Mouse (Mus musculus) T-helper 2 cell (primary cell): ENCODE measurements around the gene Cdca4.
"Not testable (repeated sequence)": the region's sequence is repeated elsewhere in the genome, so short reads cannot be mapped to it uniquely, and the experiment has no call there.

ENCODE experiments used
- in situ Hi-C: fragments of 300-600 bp; cut with MboI, MseI; formaldehyde crosslinking; loops from one replicate; pipeline ENCODE4 v1.15.1; 2025; ENCODE audit warnings: high pct_unique_total_duplicates

Cdca4 gene

DNA sequence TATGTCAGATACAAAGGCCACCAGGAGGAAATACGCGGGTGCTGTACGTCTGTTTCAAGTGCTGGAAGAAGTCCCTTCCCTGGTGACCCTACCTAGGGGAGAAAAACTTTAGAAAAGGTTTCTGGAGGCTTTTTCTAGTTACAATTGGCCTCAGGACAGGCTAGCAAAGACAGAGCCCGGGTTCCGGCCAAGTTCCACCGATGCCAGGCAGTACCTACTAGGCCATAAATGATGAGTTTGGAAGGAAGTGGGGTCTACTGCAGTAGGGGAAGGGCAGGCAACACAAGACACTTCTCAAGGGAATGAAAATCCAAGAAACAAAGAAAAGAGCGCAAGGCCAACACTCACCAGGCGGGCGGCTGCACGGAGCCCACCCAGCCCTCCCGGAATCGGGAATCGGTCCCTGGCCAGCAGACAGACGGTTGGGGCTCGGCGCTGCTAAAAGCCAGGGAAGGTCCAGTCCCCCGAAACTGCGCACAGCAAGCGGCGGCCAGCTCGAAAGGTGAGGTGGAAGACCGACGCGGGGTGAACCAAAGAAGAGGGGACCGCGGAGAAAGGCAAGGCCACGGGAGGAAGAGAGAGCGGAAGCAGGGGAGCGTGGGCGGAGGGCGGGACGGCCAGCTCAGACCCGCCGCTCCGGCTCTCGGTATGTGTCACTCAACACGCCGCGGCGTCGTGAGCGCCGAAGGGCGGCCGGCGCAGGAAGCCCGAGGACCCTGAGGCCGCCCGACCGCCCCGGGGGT lies 551 bp downstream of the Cdca4 start:
- in situ Hi-C loops: no loop called here

DNA sequence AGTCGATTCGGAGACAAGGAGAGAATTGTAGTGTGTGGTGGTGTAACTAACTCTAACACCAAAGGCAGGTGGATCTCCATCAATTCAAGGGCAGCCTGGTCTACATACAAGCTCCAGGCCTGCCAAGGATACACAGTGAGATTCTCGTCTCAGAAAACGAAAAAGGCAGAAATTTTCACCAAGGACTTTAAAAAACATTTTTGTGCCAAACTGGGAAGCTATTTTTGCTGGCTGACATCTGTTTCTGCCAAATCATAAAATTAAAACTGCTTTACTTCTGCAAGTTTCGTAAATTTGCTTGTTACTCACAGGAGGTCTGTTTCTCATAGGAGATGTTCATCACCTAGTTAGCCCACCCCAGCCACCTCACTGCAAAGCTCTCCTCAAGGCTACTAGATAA lies 3.3 kb downstream of the Cdca4 start:
- in situ Hi-C loops: no loop called here

DNA sequence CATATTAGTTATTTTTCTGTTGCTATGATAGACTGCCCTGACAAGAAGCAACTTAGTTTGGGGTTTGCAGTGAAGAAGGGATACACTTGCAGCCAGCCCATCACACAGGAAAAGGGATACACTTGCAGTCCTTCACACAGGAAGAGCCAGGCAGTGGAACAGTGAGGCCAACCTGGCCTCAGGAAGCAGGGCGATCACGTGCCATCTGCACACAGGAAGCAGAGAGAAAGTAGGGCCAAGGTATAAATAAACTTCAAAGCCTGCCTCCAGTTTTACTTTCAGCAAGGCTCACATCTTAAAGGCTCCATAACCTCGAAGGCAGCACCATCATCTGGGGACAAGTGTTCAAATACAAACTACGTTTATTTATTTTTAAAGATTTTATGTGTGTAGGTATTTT lies 6.0 kb downstream of the Cdca4 start:
- in situ Hi-C loops: no loop called here

DNA sequence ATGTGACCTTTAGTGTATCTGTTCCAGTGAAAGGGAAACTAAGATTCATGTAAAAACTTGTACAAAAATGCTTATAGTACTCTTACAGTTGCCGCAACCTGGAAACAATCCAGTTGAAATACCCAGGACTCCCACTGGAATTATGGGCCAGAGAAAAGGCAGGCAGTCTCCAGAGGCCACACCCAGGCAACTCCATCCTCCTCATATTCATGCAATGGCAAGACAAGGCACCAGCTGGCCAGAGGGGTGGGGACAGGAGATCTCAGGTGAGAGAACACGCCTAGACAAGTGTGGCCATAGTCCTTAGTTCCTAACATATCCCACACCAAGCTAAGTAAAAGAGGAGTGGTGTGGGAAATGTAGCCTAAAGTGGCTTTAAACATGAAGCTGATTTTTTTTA lies 6.5 kb downstream of the Cdca4 start:
- in situ Hi-C loops: no loop called here

DNA sequence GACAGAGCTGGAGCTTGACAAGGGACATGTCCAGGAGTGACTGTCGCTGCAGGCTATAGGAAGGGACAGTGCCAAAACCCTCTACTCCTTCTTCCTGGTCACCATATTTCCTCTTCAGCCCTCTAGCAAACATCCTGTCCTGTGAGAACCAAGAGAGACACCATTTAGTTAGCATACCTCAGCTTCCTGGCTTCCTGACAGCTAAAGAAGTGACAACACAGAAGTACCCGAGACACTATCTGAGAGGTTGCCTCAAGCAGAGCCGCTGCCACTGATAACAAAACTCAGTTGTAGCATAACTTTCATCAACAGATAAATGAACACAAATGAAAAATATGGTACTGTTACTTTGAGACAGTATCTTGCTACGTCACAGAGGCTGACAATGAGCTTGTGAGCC lies 7.2 kb downstream of the Cdca4 start:
- in situ Hi-C loops: no loop called here

DNA sequence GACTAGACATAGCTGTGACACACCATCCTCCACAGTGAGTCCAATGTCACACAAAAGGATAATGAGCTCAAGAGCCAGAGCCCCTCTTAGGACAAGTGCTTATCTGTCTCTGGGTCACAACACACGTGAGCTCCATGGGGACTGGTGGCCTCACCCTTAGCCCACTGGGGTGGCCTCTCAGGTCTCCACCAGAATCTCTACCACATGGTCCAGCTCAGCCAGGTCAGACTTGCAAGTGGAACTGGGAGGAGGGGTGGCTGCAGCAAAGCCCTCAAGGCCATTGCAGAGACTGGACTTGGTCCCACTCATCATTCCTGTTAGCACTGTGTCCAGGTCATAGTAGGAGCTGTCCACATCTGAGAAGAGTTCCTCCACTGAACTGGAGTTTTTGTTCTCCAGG lies 8.0 kb downstream of the Cdca4 start:
- in situ Hi-C loops: no loop called here

DNA sequence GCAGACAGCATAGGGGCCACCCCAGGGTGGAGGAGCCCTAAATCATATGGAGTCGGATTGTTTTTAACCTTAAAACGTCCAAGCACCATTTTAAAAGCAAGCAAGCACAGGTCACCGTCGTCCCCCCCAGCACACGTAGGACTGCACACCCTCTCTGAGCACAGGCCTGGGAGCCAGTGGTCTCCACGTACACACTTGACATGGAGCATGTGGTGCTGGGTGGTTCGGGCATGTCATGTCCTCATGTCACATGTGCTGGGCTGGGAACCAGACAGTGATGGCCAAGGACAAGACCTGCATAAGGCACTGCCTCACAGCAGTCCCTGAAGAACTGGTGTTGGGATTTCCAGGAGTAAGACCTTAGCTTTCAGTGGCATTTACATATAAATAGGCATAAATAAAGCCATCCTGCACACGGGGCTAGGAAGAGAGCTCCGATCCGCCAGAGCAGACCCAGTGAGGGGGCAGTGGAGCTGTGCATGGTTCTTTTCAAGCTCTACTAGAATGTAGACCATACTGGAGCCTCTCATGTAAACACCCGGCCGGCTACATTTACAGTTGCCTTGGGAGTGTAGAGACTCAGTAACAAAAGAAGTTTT lies 8.7 kb downstream of the Cdca4 start:
- in situ Hi-C loops: no loop called here

DNA sequence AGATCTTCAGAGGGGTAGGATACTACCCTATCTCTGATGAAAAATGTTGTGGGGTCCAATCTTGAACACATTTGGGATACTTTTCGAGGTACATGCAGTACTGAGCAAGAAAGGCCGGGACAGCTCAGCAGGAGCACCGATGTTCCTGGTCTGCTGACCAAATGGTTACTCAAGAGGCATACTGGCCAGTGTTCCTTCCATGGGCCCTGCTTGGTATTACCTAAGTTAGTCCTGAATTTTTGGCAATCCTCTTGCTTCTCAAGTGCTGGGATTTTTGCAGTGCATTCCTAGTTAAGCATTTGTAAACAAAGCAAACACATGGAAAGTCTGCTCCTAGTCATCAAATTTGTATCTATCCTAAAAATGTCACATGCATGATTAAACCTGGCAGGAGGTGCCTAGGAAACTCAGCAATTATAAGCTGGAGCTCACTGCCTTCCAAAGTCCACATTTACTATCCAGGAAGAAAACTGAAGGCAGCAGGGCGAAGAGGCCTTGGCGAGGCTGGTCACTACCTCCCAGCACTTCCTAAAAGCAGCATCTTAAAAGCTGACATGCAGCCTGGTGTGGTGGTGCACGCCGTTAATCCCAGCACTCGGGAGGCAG lies 10.1 kb downstream of the Cdca4 start:
- in situ Hi-C loops: no loop called here

DNA sequence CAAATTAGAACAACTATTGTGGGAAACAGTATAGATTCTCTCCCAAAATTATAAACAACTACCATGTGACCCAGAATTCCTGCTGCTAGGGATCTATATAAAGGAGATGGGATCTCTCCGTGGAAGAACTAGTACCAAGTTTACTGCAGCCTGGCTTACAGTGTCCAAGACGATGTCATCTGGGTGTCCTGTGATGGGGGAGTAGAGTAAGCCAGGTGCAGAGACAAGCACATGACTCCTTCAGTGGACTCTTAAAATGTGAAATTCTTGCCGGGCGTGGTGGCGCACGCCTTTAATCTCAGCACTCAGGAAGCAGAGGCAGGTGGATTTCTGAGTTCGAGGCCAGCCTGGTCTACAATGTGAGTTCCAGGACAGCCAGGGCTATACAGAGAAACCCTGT lies 12.4 kb downstream of the Cdca4 start:
- in situ Hi-C loops: not testable (repeated sequence)

DNA sequence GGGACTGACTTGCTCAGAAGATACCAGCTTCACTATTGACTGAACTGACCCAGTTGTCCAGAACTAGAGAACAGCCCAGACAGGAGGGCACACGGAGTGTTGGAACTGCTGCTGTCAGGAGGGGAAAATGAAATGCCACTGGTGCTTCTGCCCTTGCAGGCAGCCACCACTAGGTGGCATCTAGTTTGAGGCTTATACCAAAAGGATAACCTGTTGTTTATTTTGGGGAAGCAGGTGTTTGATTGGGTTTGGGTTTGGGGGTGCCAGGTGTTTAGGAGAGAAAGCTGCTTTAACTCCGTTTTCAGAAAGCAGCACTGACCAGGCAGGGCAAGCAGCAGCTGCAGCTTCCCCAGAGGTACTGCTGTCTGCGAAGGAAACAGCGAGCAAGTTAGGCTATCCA lies 12.9 kb downstream of the Cdca4 start:
- in situ Hi-C loops: no loop called here

DNA sequence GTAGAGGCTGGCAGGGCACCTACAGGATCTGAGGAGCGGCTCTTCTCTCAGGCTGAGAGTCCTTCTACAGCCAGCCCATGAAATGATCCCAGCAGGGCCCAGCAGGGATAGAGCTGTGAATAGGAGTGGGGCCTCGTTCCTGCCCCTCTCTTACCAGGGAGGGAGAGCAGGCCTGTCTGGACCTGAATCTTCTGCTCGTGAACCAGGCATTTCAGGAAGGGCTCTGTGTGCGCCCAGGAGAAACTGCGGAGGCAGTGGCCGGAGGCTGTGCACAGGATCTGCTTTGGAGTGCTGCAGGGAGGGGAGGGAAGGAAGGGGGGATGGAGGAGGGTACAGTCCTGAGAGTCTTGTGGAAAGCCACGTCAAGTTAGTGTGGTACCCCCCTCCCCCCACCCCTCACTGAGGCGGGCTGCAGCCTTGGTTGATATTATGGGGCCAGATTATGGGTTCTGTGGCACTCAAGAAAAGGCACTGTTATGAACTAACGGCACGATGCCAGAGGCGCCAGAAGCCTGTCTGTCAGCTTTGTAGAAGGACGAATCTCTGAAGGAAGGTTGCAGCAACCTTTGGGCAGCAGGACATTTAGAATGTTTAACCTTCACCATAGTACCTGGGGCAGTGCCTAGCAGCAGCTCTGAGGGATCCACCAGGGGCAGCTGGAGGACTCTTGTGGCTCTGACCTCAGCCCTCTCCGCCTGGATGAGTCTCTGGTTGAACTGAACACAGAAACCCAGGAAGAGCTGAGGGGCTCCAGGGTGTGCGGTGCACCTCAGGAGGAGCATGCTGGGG lies 14.3 kb downstream of the Cdca4 start:
- in situ Hi-C loops: no loop called here

DNA sequence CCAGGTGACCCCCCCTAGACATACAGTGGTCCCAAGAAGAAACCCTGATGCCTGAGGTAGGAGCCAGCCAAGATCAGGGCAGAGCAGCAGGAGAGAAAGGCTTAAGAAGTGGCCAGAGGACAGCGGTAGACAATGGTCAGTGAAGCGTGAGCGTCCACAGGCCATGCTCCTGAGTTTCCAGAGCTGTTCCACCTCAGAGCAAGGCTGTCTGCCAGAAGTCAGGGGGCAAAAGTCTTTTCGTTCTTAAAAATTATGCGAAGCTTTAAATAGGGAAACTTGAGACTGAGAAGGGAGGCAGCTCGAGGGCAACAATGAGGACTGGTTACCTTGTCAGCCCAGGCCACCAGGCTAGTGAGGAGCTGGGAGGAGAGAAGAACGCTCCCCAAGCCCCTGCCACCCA lies 15.9 kb downstream of the Cdca4 start:
- in situ Hi-C loops: no loop called here

DNA sequence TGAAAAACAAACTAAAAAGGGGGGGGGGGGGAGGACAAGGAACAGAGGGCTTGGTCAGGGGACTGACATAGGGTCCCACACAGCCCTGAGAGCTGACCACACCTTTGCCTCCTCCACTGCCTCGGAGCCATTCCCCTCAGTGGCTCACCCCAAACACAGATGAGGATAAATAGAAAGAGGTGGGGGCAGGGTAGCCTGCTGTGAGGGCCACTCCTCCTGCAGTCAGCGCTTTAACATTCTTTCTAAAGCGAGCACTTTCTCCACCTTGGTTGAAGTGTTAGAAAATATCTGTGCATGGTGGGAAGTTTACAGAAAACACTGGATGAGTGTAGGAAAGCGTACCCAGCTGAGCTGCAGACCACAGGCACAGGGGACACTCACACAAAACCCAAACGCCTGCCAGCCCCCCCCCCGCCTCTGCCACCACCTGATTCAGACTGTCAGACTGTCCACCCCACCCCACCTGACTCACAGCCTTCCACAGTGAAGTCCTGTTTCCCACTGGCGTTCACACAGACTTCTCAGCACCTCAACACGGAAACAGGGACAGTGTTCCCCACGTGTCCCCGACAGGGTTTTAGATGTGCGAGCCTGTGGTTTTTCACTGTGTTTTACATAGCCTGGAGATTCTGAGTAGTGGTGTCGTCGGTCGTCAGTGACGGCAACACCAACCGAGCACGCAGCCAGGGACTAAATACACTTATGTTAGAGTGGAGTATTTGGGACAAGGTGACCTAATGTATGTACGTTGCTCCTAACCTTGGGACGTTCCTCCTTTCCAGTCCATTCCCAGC lies 18.9 kb downstream of the Cdca4 start:
- in situ Hi-C loops: no loop called here

DNA sequence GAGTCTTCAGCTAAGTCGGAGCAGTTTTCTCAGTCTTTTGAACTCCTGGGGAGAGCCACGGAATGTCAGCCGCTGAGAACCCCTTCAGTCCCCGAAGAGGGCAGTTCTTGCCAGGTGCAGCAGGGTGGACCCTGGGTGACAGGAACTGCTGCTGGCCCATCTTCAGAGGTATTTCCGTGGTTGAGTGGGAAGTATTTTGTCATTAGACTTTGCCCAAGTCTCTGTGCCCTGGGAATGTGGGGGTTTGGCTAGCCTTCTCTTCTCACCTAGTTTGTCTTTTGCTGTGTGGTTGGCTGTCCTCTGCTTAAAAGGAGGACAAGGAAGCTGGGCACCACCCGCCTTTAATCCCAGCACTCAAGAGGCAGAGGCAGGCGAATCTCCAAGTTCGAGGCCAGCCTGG lies 19.6 kb downstream of the Cdca4 start:
- in situ Hi-C loops: loop anchor here (5.0 to 10.0 kb wide), 3 partner anchors 67 to 135 kb away; partner anchors contain the start of gene Nudt14

DNA sequence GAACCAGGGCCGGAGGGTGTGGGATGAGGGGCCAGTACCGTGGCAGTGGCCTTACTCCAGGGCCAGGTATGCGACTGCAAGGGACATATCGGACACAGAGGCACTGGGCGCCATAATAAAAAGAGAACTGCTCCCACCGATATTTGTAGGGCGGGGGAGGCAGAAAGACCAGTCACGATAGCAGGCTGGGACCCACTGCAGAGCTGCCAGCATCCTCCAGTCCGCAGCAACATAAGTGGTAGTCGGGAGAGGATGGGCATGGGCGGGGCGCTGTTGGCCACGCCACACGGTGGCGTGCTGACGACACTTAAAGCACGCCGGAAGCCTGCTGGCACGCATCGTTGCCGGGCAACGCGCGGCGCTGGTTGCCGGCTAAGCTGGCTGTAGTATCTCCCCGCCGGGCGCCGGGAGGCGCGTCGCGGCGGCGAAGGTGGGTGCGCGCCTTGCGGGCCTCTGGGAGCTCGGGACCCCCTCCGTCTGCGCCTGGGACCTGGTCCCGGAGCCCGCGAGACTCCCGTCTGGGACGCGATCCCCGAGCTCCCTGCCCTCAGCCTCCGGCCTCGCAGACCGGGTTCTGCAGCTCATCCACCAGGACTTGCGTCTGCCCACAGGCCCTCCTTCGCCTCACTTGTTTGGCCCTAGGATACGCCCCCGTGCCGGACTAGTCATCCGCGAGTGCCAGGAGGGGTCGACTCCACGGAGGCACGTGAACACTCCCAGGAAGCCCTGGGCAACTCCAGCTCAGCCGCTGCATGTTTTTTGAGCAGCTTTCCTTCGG lies 20.4 kb downstream of the Cdca4 start, which contains the start of gene Clba1:
Gene Clba1, plus strand, starts transcription at position 351 of the 778 bp plus-strand sequence.
- in situ Hi-C loops: loop anchor here (5.0 to 10.0 kb wide), 3 partner anchors 66 to 136 kb away; partner anchors contain the start of gene Nudt14

DNA sequence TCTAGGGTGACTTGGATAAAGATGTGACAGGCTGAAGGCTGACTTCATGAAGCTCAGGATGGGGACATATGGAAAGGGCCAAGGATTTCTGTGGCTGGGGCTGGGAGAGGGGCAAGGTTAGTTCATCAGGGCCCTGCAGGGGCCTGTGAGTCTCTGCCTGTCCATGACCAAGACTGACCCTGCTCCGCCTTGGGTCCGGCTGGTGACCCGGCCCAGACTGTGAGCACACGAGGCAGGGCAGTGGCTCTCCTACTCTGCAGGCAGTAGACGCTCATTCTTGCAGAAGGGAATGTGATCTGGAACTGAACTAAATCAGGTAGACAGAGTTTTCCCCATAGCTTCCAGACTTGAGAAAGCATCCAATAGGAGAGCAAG lies 21.0 kb downstream of the Cdca4 start:
- in situ Hi-C loops: loop anchor here (5.0 to 10.0 kb wide), 3 partner anchors 66 to 137 kb away; partner anchors contain the start of gene Nudt14

DNA sequence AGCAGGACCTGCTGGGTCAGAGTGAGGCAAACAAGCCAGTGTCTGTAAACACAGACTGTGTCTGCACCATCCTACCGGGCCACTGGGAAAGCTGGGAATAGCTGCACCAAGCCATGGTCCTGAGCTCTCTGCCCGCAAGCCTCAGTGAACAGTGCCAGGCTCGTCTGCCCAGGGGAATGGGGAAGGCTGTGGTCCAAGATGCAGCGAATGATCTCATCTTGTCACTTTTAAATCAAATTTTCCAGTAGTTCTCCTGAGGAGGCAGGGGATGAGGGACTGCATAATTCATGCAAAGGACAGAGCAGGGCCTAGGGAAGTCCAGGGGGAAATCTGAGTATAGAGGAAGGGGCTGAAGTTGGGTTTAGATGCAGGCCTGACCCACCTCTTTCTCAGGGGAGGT lies 21.4 kb downstream of the Cdca4 start:
- in situ Hi-C loops: loop anchor here (5.0 to 10.0 kb wide), 3 partner anchors 65 to 137 kb away; partner anchors contain the start of gene Nudt14

DNA sequence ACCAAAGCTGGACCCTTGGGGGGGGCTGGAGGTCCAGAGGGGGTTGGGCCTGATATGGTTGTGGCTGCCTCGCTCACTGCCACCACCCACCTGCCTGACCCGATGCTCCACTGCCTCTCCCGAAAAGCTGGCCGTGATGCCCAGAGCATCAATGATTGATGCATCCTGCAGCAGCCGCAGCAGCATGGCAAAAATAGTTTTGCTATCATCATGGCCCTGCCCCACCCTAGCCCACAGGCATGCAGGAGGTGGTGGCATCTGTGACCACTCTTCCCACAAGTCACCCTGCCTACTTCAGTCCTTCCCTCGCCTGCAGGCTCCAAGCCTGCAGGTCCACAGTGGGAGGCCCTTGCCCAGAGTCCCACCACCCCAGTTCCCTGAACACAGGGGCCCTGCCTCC lies 23.2 kb downstream of the Cdca4 start:
- in situ Hi-C loops: loop anchor here (5.0 to 10.0 kb wide), 3 partner anchors 64 to 139 kb away; partner anchors contain the start of gene Nudt14

DNA sequence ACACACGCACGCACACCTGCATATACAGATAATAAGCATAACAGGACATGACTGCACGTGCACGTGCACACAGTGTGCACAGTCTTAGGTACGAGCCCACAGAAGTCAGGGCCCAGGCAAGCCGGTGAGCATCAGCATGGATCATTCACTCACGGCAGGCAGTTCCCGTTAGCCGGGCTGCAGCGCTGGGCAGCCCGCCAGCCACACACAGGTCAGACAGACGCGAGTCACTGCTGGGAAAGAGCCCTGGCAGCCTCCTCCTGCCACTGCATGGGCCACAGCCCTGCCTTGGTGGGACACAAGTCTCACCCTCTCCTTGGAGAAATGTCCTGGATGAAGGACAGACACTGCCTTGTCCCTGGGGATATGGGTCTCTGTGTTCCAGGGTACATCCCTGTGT lies 25.2 kb downstream of the Cdca4 start:
- in situ Hi-C loops: loop anchor here (5.0 to 10.0 kb wide), 2 partner anchors 48 to 141 kb away; partner anchors contain the start of gene Nudt14

DNA sequence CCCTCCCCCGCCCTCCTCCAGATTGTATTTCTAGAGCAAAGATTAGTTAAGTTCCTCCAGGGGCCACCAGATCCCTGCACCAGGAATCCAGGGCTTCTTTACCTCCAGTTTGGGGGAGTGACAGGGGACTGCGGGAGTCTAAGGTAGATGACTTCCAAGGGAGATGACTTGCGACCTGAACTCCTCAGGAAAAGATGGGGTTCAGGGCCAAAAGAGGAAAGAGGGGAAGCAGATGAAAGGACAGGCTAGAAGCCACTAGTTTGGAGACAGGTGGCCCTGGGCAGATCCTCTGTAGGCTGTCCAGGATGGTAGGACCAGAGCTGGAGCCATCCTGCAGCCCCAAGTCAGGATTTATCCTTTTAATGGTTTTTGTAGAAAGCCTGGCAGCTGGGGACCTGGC lies 26.3 kb downstream of the Cdca4 start:
- in situ Hi-C loops: loop anchor here (5.0 to 10.0 kb wide), 2 partner anchors 49 to 142 kb away; partner anchors contain the start of gene Nudt14
